Mouse (Mus musculus): ENCODE results near the gene Crisp3.
A peak's percentile ranks its signal among the peaks of the same experiment; 100 is the strongest.
"Not testable (repeated sequence)": the region's sequence is repeated elsewhere in the genome, so short reads cannot be mapped to it uniquely, and the experiment has no call there.

The Crisp3 gene

GRCm38 (mm10) chr17:40242135-40242534 lies at the start of gene Crisp3:
Crisp3 (minus strand) TSS chr17:40242288.
- DNase-seq (ENCODE audit: low read depth): peak; percentile 21

GRCm38 (mm10) chr17:40285435-40285834 lies 43.3 kb upstream of the Crisp3 start:
- DNase-seq (ENCODE audit: low read depth): peak; percentile 17

- no peak for DNase-seq (ENCODE audit: low read depth)
Measured at GRCm38 (mm10) chr17:40275519-40275918, 33.4 kb upstream of the Crisp3 start.

- DNase-seq (ENCODE audit: low read depth): no peak
Measured at GRCm38 (mm10) chr17:40274906-40275470, 32.9 kb upstream of the Crisp3 start.

- DNase-seq (ENCODE audit: low read depth): peak; percentile 8
Measured at GRCm38 (mm10) chr17:40252487-40252886, 10.4 kb upstream of the Crisp3 start.

GRCm38 (mm10) chr17:40208540-40208939 lies 33.5 kb downstream of the Crisp3 start, which contains the start of gene Pgk2:
Pgk2 (minus strand) TSS chr17:40208640.
- DNase-seq (ENCODE audit: low read depth): no peak

- DNase-seq (ENCODE audit: low read depth): not testable (repeated sequence)
Measured at GRCm38 (mm10) chr17:40201803-40202202, 40.3 kb downstream of the Crisp3 start.

- not testable (repeated sequence) for DNase-seq (ENCODE audit: low read depth)
Measured at GRCm38 (mm10) chr17:40190192-40190591, 51.9 kb downstream of the Crisp3 start.

All from 416B (cell line).